Mouse (Mus musculus) left cerebral cortex, postnatal 25 days (tissue): ENCODE data around the gene Tet2. TPM values are rescaled to one million over a fixed set of nuclear protein-coding genes. Genes with fewer than 3 reads are reported as not detected.

Experiments used
- DNase-seq, 2 experiments: peaks; one replicate each; pipeline ENCODE4 v3.0.0; 2022; ENCODE audit warnings: low spot score in 2 of 2, mixed read lengths in 1 of 2
- intact Hi-C: fragments of 180-260 bp; cut with DNase I; formaldehyde crosslinking; loops from one replicate; pipeline ENCODE4 v1.15.1; 2025
- total RNA-seq, 2 experiments: library from RNA; stranded (reverse); gene quantifications; 2 replicates each; pipeline ENCODE4 v1.2.3; 2021

The Tet2 gene
- total RNA-seq, 2 experiments from 2014 or later: 32.8 to 46.2 TPM

DNA sequence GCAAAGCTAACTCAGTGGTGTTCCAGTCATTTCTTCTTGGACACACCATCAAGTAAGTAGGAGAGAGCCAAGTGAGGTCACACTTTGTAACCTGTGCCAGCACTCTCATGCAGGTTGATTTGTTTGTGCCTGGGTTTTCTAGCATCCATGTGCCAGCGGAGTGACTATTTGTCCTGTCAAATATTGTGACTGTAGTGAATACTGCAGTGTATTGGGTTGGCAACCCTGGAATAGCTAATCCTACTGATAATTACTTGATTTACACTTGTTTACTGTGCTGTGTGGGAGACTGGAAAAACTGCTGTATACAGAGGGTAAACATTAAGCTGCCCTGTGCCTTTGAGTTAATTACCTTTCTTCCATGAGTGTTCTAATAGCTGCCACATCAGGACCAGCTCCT, 62.1 kb downstream of the Tet2 start:
- intact Hi-C loops: no loop called here
- DNase-seq: no peak

DNA sequence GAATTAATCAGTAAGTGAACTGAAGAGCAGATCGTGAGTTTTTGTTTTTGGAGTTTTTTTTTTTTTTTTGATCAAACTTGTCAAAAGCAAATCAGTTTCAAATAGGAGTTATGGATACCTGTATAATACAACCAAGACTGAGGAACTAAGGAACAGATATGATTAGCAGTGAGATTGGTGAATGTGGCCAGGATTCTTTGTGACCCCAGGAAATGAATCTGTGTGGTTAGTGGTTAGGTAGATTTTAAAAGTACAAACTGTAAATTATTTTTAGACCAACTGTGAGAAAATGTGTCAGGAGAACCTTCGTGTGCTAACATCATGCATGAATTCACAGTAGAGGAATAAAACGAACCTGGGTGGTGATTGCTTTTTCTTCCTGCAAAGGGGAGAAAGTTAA, 66.0 kb downstream of the Tet2 start:
- intact Hi-C loops: no loop called here
- no peak for DNase-seq

DNA sequence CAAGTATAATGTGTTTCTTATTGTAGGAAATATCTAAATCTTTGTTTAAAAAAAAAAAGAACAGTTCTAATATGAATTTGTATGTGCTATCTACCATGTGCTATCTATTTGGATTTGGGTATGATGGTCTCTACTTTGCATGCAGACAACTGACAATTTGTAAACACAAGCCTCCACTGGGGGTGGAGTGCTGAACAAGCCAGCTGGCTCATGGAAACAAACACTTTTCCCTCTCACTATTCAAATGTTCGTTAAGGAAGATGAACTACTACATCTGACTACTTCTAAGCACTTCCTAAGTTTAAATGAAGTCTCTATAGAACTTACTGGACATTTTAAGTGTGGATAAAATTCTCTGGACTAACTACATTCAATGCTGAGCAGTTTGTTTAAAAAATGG, 71.2 kb downstream of the Tet2 start:
- intact Hi-C loops: no loop called here
- peak in 1 of 2 experiments; percentile 34 for DNase-seq

DNA sequence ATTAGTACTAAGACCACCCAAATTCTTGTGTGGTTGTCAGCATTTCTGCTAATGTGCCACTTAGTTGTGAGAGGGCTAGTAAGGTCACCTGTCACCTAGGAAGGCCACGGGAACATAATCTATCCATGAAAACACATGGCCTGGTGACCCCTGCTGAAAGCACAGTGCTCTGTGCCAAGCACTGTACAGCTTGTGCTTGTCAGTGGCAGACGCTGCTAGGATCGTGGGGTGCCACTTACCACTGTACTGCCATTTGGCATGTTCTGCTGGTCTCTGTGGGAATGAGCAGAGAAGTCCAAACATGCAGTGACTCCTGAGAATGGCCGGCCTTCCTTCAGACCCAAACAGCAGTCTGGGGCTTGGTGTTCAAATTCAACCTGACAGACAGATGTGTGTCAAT, 73.8 kb downstream of the Tet2 start:
- intact Hi-C loops: no loop called here
- DNase-seq: no peak

DNA sequence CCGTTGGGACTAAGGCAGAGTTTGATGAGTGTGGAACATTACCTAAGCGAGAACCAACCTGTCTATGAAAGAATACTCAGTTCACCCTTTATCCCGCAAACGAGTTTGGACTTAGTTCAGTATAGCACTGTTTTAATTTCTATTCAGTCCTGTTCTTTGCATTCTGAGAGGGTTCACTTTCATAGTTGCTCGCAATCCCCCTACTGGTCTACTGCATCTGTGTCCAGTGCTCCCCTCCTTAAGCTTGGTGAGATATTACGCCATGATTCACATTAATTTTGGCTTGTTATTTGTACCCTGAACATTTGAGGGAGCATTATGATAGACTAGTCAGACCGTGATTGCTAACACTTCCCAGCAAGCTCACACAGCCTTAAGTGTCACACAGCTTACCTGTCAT, 76.1 kb downstream of the Tet2 start:
- DNase-seq: no peak
- intact Hi-C loops: no loop called here

DNA sequence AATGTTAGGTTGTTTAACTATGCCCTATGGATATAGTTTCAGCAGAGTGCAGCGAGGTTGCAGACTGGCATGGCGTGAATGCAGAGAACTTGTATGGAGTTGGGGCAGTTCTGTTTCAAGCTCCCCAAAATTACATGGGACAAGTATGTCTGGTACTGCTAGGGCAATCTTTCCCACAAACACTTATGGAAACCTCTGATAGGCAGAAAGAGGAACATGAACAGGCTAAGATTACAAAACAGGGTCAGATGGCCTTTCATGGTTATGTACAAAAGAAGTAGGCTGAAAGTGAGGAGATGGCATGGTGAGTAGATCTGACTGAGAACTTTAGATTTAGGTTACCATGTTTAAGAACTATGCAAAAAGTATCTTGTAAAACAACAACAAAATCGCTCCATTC, 81.7 kb downstream of the Tet2 start:
- intact Hi-C loops: no loop called here
- no peak for DNase-seq

DNA sequence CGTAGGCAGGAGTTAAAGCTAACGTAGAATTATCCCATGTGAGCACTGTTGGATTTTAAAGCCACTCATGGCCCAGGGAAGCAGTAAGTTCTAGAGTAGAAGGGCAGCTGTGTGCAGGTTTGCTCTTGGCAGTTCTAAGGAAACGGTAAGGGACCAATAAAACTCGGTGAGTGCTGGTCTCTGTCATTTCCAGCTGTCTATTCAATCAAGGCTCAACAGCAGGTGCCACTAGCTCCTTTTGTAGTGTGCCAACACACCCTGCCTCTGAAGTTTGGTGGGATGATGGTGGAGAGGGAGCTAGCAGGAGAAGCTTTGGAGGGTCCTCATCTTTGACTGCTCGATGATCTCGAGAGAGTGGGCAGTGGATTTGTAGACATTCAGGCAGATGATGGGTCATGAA, 82.5 kb downstream of the Tet2 start:
- intact Hi-C loops: no loop called here

DNA sequence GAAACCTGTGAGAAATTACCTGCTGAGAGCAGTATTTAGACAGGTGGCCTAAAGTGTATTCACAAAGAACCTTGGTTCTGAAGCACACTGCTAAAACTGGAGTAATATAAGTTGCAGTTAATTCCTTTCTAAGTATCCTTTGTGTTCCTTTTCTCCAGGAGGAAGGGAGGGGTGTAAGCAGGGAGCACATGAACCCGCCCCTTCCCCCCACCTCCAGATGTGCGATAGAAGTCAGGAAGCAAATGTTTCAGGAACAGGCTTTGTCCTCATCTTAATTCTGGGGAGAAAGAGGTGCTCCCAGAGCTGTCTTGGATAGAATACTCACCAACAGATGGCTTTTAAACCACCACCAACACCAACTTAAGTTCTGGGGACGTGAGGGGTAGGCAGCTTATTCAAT, 82.9 kb downstream of the Tet2 start:
- no peak for DNase-seq
- intact Hi-C loops: no loop called here

More for the DNA sequence above, 82.5 kb downstream of the Tet2 start:
- DNase-seq: no peak

DNA sequence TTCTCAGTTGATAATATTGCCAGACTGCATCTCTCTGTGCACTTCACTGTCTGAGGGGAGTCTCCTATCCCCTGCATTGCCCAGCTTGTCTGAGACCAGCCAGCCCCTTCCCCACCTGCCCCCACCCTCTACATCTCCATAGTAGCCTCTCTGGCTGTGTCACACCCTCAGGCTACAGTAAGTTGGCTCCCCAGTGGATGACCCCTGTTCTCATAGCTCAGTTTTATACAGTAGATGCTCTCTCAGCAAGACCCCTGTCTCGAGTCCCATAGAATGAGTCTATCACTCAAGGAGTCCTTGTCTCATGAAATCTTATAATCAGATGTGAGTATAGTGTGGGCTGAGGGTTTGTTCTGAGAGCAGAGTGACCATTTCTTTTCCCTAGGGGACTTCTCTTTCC, 85.8 kb downstream of the Tet2 start:
- no peak for DNase-seq
- intact Hi-C loops: no loop called here

DNA sequence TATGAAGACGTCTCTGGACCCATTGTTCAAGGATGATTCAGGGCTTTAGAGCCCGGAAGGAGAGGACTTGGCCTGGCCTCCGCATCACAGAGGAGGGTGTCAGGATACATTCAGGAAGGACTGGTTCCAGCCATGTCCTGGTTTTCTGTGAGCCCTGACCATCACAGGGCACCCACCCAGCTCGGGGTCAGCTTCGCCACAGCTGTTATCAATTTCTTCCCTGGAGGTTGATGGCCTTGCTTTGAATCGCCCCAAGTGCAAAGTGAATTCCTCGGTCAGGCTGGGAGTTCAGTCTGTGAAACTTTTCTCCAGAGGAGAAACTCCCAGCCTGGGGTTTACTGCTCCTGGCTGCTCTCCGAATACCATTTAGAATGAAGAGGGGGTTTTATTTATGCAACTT, 91.0 kb downstream of the Tet2 start:
- intact Hi-C loops: no loop called here
- no peak for DNase-seq

DNA sequence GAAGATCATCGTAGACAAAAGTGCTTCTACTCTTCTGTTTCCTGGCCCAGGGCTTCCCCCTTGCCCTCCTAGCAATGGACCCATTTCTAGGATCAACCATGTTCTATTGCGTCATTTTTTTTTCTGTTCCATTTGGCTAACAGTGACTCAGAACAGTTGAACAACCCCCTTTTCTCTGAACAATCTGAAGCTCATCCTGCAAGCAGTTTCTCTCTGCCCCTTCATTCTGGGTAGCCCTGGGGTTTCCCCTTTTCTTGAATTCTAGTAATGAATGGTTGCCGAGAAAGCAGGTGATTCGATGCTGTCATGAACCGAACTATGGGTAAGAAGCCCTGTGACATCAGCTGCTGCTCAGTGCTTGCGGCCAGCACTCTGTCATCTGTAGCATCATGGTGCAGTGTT, 108.0 kb downstream of the Tet2 start:
- intact Hi-C loops: no loop called here
- DNase-seq: no peak

DNA sequence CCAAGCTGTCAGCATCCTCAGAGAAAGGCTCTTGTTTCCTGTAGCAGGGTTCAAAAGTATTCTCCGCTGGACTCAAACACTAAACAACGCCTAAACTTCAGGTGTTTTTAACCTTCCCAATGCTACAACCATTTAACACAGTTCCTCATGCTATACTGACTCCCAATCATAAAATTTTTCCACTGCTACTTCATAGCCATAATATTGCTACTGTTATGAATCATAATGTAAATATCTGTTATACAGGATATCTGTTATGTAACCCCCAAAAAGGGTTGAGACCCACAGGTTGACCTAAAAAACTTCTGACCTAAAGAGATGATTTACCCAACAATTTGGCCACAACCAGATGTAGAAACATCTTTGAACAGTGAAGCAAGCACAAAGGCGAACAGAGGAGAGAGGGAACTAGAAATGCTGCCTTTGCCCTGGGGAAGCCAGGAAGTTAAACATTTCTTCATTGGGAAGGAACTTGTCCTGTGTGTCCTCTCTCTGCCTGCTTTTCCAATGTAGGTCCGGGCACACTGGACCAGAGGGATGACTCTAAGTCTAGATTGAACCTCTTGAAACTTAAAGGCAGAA, 108.6 kb downstream of the Tet2 start:
- no peak for DNase-seq
- intact Hi-C loops: no loop called here

DNA sequence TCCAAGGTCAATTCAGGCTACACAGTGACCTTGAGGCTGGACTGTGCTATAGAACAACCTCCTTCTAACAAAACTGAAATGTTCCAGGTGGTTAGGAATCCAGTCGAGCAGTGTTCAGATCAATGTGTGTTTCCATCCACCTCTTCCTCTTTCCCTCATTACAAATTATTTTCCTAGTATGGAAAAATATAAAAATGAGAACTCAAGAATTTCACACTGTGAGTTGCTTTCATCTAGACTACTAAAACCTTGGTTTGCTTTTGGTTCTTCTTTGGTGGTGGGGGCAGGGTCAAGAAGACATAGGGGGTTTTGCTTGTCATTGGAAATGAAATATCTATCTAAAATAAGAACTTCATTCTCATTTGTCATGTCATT, 109.2 kb downstream of the Tet2 start:
- intact Hi-C loops: no loop called here
- no peak for DNase-seq

DNA sequence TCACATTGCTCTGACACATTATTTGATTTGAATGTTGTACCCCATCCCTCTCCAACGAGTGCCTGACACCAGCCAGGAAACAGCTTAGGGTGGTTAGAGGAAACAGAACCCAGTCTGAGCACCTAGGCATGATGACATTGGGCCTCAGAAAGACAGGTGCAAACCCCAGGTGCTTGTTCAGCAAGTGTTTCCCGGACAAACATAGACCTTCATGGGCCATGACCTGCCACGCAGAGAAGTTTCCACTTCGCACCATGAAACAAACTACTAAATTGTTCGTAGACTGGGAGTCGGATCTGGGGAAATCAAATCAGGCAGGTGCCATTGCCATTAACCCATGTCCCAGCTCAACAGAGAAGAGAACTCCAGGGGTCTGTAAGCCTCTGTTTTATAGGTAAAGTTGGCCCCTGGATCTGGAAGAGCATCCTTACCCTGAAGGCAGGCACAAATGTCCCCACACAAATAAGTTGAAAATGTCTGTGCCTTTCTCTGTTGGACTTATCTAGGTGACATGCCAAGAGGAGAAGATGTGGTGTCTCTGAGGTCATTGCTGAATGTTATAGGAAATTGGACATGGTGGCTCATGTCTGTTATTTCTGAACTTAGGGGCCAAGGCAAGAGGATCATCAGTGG, 109.7 kb downstream of the Tet2 start:
- no peak for DNase-seq
- intact Hi-C loops: no loop called here

DNA sequence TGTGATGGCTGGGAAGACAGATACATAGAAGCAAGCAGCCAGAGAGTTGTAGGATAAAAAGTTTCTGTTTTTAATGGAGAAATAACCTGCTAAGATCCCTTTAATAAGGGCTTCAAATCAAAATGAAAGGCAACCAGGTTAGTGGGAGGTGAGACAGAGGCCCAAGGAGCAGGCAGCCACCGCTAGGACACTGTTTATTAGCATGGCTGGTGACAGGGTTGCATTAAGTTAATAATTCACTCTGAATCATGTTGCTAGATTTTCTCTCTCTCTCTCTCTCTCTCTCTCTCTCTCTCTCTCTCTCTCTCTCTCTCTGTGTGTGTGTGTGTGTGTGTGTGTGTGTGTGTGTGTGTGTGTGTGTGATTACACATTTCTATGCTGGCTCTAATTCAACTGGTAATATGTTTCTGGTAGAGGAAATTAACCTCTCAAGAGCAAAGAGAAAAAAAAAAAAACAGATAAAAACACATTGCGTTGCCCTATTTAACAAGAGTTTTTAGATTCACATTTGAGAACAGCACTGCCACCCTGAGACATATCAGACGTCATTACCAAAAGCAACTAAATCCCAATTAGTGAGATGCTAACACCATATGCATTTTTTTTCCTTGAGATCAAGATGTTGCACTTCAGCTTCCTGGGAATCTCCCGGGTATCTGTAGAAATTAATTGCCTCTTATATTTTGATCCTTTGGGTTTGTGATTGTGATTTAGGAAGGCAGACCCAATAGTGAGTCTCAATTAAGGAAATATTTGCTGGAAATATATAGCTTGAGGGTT, 115.4 kb downstream of the Tet2 start:
- no peak for DNase-seq
- intact Hi-C loops: no loop called here

DNA sequence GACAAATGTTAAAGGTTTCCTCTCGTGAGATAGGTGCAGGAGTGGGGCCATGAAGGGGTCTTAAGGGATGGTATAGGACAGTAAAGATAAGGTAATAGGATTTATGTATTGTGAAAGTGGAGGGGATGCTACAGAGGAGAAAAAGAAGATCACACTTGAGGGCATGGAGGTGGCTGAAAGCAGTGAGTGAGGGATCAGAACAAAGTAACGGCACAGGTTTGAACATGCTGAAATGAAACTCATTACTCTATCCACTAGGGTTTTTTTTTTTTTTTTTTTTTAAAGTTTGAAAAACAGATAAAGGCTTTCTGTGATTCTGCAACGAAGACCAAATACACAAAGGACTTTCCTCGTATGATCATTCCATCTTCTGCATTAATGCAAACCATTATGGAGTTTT, 116.9 kb downstream of the Tet2 start:
- intact Hi-C loops: no loop called here
- no peak for DNase-seq

DNA sequence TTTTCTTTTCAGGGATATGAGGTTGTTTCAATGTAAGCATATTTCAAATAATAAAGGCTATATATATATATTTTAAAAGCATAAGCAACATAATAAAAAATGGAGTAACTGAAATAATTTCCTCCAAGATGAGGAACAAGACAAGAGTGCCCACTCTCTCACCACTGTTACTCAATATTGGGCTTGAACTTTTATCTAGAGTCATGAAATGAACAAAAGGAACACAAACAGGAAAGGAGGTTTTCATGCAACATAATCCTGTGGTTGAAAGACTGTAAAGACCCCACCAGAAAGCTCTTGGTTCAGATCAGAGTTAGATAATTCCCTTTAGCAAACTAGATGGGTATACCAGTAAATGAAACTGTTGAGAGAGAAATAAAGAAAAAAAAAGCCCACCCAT, 121.9 kb downstream of the Tet2 start:
- no peak for DNase-seq
- intact Hi-C loops: no loop called here

DNA sequence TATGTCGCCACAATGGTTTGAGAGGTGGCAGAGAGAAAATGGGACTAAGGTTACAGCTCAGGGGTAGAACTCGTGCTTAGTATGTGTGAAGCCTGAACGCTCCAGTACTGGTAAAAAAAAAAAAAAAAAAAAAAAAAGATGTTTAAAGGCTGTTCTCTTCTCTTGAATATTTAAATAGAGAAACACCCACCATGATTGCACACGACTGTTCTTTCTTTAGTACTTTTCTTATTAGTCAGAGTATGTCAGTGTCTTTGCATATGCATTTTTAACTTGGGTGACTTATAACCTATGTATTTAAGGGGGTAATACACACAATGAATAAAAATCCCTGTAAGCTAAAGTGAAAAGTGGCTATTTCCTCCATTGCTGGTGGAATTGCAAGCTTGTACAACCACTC, 130.2 kb downstream of the Tet2 start:
- intact Hi-C loops: no loop called here
- DNase-seq: peak in 1 of 2 experiments; percentile 16
